Mouse (Mus musculus) cerebellum, postnatal 10 days (tissue): ENCODE results near the gene Pdzrn4.

Experiments
- DNase-seq, 2 experiments: peaks; one replicate each; pipeline ENCODE4 v3.0.0; 2021; ENCODE audit warnings: mixed read lengths in 2 of 2

Gene Pdzrn4

DNA sequence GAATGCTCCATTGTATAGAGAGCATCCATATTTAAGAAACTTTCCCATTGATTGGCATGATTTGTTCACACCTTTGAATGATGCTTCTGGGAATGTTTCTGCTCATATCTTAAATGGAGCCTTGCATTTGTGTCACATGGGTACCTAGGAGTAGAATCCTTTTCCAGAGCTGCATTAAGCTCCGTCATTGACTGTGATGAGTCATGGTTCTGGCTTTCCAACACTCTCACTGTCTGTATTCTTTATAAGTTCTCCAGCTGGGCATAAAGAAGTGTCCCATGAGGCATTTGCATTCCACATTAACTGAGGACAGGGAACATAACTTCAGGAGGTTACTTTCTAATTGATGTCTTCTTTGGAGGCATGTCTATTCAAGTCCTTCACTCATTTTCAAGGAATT lies 106.1 kb downstream of the Pdzrn4 start:
- DNase-seq = no peak

DNA sequence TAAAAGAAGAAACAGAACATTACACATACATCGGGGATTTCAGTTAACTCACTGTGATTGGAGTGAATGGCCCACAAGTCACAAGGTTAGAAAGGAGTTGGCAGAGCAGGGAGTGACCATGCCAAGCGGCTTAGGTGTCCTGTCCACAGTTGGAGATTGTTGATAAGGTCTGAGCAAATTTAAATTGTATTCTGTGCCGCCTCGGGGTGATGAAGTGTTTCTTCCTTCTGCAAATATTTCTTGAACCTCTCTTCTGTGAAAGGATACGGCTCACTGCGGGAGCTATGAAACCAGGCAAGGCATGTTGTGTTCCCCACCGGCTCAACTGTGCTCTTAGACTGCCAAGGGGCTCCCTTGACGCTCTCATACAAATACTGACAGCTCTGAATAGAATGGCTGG lies 112.7 kb downstream of the Pdzrn4 start:
- no peak for DNase-seq

DNA sequence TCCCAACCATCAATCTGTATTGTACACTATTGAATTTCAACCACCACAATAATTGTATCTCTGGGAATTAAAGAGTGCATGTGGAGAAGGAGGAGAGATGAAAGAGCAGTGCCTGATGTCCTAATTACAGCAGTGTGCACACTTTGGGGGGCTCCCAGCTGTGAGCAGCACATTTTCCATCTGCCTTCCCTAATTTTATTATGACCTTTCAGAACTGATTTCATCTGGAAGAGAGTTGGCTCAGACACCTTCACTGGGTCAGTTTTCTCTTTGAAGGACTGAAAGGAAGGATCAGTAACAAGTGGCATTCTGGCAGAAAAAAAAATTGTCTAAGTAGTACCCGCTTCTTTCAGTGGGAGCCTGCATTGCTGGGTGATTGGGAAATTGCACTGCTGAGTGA lies 119.0 kb downstream of the Pdzrn4 start:
- peak; percentile 9 to 16 for DNase-seq

DNA sequence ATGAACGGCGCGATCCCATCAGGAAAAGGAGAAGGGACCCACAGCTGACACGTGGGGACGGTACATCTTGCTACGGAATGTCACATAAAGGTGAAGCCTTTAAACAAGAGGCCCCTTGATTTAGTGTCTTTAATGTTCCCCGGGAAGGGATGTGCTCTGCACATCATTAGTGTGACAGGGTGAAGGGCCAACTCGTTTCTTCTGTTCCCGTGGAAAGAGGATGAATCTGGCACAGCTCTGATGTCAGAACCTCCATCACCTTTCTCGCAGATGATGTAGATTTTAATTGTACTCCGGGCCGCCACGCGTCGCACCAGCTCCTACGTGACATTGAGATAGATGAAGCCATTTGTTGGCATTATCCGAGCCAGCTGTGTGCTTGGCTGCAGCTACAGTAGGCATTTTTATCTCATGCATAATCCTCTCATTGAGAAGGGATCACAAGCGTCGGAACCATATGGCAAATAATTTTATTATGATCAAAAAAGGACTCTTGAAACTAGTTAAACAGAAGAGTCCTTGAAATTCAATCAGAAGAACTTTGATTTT lies 124.1 kb downstream of the Pdzrn4 start:
- peak; percentile 34 to 41 for DNase-seq

DNA sequence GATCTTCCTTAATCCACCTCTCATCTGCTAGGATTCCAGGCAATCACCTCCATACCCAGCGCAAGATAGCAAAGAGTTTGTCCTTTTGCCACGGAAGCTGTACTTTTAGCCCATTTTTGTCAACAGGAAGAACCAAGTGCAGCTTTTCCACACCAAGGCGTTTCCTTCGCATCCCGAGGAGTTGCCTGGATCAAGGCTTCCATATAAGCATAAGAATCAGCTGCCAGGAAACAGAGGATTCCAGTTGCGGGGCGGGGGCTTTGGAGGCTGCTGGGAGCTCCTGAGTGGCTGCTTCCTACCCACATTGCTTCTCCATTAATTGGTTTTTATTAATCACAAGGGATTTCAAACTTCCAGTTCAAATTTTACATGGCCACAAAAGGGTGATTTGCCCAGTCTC lies 125.0 kb downstream of the Pdzrn4 start:
- DNase-seq = peak; percentile 8 to 26

DNA sequence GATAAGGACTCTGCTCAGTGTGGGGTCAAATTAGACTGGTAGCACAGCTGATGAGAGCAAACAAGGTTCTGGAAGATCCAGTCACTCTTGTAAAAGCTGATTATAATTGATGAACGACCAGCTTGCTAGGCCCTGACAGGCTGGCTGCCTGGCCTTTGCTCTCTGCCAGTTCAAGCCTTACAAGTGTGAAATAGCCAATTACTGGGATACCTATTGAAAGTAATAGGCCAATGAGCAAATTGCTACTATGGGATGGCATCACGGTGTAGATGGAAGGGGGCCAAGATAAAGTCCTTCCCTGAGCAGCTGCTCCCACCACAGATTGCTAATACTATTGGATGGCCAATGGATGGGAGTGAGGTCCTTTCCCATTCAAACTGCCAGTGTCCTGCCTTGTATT lies 128.2 kb downstream of the Pdzrn4 start:
- DNase-seq = peak; percentile 28 to 44

DNA sequence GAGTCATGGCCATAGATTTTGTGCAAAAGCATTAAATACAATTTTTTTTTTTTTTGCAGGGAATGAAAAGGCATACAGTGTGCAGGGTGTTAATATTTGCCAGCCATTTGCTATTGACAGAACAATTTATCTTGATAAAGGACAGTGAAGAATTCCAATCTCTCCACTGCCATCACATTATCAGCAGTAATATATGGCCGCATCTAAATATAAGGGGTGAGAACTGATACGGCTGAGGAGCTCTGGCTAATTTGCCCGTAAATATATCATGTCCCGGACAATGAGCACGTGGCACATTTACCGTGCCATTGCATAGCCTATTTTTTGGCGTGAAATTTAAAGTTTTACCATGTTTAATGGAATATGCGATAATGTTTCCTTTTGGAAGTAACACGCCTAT lies 128.7 kb downstream of the Pdzrn4 start:
- no peak for DNase-seq

DNA sequence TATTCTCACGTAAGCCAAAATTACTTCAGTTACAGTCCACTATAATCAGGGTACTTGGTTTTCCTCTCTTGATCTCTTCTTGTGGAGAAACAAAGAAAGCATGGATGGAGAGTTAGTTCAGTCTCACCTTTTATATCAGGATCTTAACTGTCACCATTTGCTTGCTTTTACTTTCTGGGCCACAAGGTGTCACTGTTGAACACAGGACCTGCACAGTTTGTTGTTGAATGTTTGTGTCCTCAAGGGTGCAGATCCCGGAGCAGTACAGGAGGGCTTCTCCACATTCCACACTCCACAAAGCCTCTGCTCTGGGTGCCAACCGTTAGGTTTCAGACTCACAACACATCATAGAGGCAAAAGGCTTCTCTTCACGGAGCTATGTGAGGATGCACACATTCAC lies 130.1 kb downstream of the Pdzrn4 start:
- peak; percentile 30 to 40 for DNase-seq

DNA sequence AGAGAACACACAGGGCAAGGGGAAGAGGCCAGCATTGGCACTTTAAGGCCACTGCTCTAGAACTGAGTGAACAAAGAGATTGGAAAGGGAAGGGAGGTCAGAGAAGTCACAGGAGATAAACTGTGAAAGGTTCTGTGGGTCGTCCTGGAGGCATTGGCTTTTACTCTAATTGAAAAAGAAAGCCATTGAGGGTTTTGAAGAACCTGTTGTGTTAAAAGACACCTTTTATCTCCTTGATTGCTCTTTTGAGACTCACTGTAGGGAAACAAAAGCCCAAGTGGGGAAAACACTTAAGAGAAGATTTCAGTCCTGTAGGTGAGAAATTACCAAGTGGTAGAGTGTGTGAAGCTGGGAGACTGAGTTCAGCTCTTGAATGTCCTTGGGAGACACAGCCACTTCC lies 146.6 kb downstream of the Pdzrn4 start:
- DNase-seq = no peak

DNA sequence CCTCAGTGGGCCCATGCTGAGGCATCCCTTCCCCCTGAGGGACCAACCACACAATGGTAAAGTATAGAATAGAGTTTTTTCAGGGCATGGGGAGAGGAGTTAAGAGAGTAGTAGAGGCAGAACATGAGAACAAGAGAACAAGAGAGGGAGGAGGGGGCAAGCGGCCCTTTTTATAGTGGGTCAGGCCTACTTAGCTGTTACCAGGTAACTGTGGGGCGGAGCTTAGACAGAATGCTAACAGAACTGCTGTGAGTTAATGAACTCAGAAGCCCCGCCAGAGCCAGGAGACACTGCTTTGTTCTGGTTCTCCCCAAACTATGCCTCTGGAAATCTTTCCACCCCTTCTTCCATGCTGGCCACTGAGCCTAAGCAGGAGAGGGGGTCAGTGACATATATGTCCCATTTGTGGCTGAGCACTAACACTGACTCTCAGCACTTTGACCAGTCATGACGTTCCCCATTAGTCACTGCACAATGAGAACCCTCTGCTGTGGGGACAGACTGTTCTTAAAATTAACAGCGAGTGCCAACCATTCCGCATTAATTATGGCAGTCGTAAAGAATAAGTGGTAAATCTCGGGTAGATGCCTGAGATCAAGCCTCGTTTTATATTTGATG lies 150.7 kb downstream of the Pdzrn4 start:
- no peak for DNase-seq

DNA sequence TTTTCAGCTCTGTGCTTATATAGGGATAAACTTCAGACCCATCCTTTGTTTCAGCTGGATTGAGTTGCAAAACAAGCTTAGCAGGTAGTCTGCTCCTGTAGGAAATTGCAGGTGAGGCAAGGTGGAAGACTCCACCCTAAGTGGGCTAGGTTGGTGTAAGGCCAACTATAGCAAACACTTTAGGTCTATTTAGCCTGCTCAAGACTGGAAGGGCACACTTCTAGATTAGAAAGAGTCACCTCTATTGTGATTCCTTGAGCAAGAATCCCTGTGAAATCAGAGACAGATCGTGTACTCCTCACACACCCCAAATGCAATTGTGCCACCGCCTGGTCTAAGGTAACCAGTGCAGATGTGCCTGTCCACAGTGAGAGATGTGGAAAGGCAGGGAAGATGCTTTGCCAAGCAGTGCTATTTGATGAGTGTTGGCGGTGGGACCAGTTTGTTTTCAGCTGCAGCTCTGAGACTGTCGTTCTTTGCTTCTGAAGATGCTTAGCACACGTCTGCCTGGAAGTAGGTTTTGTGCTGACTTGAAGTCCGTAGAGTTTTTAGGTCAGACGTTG lies 158.4 kb downstream of the Pdzrn4 start:
- no peak for DNase-seq

DNA sequence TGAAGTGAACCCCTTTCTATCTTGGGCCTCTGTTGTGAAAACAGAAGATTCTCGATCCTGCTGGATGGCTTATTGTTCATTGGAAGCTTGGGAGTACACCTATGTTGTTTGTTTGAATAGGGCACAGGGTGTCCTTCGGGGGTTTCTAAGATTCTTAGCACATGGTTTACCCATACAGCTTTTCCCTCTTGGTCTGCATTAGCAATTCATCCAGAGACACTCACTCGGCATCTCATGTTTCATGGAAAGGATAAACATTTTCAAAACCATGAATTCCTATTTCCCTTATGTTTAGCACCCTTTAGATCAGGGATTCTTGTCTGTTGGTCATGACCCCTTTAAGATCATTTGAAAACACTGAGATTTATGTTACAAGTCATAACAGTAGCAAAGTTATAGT lies 159.0 kb downstream of the Pdzrn4 start:
- no peak for DNase-seq

DNA sequence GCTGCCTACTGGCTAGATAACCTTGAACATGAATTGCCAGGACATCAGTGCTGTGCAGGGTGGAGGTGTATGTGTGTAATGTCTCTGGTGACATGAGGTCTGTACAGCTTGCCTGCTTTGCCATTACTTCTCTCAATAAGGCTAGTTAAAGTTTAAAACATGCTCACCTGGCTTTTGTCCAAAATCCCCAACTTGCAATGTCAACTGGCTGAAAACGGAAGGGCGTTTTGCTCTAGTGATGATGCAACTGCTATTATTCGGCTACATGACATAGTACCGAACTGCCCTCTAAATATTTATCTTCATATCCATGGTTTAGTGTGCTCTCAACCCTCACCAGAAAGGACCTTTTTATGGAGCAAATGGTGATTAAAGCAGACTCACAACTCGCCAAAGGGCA lies 161.9 kb downstream of the Pdzrn4 start:
- DNase-seq = no peak

DNA sequence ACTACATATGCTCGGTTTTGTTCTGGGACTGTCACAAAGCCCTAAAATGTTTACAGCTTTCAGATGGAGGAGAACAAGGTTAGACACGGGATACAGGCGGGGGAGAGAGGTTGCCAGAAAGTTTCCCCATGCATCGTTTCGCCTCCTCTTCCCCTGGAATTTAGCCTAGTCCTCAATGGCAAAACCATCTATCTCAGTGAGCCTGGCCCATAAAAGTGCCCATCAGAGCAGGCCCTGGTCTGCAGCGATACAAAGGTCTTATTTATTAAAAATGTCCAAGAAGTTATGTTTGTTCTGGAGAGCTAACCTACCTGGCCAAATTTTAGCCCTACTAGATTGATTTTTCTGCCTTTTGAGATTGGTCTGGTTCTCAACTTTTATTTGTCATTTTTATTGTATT lies 165.5 kb downstream of the Pdzrn4 start:
- no peak for DNase-seq

DNA sequence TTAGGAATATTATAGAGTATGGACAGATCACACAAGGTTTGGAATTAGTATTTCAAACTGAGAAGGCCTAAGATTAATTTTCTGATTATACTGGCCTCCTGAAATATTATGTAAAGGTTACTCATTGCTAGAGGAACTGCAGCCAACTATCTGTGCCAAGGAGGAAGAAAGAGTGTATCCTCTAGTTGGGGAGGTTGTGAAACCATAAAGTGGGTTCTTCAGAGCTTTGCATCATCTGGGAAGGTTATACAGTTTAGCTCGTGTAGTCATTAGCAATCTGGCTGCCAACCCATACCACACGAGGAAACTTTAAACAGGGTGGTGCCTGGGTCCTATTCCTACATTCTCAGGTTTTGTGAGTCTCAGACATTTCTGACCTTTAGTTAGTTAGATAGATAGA lies 166.9 kb downstream of the Pdzrn4 start:
- DNase-seq = no peak

DNA sequence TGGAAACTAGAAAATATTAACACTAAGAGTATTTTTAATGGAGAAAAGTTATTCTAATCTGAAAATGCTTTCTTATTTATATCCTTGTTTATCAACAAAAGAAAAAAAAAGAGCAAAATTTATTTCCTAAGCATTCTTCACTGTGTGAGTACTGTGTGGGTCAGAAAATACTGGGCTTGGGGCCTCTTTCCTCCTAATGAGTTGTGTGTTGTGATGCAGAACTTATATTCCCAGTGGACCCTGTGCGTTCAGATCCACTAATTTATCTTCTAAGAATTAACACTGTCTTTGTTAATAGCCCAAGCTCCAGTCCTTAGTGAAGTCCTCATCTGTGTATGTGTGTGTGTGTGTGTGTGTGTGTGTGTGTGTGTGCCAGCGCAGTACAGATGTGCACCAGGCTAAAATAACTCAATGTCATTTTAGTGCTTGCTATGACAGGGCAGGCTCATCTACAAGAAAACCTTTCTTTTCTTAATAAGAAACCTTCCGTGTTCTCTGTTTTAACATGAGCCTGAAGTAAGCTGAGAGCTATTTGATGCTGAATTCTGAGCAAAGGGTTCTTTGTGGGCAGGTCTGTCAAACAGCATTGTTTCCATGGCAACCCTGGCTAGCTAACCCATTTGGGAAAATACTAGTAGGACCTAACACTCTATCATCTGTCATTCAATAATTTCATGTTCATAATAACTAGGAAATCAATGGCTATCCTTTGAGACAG lies 174.0 kb downstream of the Pdzrn4 start:
- DNase-seq = peak; percentile 41 to 47

DNA sequence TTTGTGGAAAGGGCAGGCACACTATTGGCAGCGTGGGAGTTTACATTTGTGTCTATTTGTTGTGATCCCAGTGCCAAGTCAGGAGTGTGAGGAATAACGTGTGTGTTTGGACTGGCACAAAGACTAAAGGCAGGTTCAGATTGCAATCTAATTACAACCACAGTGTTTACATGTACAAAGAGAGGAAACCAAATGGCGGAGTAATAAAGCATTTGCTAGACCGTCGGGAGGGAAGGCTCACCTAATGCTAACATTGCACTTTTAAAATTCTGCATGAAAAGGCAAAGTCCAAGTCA lies 174.5 kb downstream of the Pdzrn4 start:
- DNase-seq = no peak

DNA sequence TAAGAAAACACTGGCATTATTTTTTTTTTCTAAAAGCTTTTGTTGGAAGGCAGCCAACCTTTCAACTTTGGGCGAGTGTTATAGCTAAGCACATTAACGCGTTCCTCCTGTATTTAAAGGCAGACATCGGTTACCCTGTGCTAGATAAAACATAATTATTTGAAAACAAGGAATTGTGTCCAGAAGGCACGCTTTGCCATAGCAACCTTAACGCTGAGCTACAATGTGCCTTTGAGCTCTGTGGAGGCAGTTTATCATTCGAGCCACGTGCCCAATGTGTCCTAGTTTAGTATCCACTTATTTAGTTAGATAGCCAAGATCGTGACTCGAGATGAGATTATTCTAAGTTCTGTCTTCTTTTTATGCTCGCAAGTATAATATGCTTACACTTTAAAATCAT lies 180.8 kb downstream of the Pdzrn4 start:
- DNase-seq = no peak

DNA sequence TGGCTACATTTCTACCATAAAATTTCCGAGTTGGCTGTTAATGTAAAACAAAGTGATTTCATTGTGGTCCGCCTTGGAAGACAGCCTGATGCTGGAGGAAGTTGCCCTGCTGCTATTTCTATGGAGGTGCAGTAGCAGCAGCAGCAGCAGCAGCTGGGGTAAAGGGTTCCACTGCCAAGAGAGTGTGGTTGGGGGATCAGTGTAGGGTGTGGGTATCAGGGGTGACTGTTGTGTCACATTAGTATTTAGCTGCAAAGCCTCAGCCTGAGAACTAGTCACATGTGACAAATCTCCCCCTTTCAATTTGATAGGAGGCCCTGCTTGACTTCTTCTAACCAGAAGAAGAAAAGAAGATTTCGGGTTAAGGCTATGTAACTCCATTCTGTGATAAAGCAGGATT lies 183.5 kb downstream of the Pdzrn4 start:
- DNase-seq = no peak

DNA sequence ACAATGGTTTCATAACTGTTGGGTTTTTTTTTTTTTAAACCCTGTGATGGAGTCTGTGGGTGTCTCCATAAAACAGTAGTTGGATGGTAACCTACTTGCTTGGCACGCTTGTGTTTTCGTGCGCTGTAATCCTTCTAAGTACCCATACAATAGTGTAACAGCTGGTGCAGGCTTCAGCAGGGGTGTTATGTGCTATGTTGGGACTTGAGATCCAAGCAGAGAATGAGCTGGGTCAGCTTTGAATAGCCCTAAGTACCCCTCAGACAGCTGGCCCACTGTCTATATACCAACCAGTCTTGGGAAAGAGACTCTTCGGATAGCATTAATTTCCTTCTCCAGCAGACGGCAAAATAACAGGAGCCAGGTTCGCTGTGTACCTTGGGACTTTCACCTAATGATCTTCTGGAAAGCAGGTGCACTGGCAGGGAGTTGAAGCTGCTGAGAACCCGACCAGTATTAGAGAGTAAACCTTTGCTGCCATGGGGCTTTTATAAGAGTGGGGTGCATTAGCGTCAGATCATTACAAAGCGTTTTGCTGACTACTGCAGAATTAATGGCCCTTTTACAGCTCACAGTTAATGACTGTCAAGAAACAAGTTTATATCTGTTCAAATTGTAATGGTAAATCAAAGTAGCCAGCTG lies 184.2 kb downstream of the Pdzrn4 start:
- no peak for DNase-seq

DNA sequence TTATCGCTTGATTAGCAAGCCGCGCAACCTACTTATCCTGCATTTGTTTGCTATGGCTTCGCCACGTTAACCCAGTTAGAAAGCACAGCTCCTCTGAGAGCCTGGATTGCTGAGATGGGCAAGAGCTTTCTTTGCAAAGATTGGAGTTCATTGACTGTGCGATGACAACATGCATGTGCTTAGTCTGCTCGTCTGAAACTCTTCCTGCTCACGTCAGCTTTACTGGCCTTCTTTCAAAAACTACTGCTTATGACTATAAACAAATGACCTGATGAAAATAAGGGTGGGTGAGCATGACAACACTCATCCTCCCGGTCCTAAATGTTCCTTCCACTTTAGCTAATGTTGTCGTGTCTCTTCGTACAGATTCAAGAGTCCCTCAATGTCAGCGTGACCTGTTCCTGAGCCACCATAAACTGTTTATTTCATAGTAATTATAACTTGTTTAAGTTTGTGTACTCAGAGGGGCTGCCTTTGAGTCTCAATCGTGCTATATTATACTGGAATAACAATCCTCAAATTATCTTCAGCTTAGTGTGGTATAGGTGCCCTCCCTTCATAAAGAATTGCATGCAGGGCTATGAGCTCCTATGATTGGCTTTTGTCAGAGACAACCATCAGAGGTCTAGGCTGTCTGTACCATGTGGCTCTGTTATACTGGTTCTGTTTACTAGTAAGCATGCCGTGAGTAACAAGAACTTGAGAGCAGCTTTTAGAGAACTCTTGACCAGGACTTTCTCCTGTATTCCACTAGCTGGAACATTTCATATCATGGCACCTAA lies 187.9 kb downstream of the Pdzrn4 start:
- no peak for DNase-seq

DNA sequence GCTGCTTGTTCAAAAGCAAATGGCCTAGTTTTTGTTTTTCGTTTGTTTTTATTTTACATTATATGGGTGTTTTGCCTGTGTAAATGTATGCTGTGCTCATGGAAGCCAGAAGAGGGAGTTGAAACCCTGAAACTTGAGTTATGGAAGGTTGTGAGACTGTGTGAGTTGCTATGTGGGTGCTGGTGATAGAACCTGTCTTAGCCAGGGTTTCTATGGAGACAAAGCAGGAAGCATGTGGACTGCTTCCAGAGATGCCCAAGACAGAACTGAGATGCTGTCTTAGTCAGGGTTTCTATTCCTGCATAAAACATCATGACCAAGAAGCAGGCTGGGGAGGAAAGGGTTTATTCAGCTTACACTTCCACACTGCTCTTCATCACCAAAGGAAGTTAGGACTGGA lies 190.8 kb downstream of the Pdzrn4 start:
- no peak for DNase-seq

DNA sequence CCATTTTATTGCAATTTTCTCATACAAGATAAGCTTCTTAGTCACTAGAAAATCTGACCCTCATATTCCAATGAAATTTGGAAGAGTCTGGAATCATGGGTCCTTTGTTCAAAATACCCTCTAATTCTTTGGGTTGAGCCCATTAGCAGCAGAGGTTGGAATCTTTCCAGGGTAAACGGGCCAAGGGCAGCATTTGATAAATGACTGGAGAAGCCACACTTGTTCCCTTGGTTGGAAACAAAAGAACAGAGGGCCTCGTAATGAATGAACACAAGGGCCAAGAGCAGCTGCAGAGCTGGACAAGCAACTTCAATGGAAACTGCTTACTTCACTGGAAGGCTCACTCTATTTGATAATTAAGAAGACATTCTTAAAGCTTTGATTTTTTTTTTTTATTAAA lies 198.0 kb downstream of the Pdzrn4 start:
- DNase-seq = peak; percentile 66 to 75
